Mouse (Mus musculus) T-cell, adult 2 months (primary cell): ENCODE results near the gene Clec12a.
"Not testable (repeated sequence)": the region's sequence is repeated elsewhere in the genome, so short reads cannot be mapped to it uniquely, and the experiment has no call there.

Source experiments
- DNase-seq: peaks from one replicate; pipeline ENCODE4 v3.0.0; 2022; ENCODE audit warnings: low spot score

Gene Clec12a

DNA sequence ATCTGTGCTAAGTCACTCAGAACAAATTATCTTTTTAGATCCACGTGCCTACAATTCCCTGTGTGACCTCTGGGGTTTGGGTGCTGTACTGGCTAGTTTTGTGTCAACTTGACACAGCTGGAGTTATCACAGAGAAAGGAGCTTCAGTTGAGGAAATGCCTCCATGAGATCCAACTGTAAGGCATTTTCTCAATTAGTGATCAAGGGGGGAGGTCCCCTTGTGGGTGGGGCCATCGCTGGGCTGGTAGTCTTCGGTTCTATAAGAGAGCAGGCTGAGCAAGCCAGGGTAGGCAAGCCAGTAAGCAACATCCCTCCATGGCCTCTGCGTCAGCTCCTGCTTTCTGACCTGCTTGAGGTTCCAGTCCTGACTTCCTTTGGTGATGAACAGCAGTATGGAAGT, at the start of gene Clec12a:
Gene Clec12a, plus strand, starts transcription at position 301 of the 400 bp plus-strand sequence.
- DNase-seq = not testable (repeated sequence)

DNA sequence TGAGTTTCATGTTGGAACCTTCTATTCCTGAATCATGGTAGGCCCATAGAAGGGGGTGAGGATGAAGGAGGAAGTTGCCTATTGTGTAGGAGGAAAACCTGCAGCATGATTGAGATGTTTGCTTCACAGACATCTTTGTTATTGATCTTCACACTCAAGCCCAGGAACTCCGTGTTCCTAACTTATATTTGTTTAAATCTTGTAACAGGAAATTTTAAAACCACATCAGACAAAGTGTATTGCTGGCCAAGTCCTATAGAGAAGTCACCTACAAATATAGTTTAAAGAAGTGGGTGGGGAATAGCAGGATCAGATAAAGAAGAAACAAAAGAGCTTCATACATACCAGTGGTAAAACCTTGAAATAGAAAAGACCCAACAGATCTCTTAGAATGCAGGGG, 38.3 kb upstream of the Clec12a start:
- DNase-seq = no peak

DNA sequence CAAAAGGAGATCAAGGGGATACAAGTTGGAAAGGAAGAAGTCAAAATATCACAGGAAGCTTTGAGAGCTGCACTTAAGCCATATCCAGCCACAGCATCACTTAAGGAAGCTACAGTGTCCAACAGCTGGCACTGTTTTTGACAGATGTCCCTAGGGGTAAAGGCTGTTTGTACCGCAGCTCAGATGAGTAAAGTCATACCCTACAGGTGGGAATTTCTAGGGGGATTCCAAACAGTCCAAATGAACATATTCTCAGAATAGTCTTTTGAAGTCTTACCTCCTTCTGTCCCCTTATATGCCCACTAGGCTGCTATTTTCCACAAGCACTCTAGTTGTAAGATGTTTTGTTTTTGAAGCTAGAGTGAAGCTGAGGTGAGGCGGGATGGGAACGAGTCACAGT, 30.0 kb upstream of the Clec12a start:
- DNase-seq = no peak

DNA sequence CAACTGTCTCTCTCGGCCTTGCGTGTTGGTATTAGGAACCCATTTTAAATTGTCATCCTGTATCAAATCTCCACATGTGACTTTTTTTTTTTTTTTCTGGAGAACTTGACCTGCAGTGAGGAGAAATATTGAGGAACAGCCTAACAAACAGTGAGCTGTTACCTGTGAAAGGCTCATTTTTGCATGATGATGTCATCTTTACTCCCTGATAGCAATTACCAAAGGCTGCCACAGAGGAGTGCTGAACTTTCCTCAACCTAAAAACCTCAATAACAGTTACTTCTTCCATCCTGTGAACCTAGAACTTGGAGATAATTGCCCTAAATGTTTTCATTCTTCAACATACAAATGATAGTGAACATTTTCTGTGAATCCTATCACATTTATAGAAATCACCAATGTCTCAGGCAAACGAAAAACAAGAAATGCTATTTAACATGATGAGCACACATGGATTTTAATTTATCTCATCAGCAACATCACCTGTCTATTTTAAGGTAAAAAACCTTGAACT, 27.8 kb upstream of the Clec12a start:
- DNase-seq = no peak

DNA sequence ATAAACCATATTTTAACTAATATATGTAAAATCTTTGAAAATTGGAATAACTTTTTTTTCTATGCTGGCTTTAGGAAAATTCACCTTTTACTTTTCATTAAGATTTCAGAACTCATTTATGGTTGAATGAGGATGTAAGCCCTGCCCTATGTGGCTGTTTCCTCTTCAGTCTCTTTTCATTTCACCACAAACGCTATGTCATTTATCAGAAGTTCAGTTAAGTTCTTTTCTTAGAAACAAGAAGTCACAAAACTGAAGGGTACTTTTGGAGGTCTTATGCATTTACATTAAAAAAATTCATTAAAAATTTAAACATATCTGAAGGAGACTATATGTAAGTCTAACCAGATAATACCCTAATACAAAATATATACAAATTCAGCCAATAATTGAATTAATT, 26.8 kb upstream of the Clec12a start:
- no peak for DNase-seq

DNA sequence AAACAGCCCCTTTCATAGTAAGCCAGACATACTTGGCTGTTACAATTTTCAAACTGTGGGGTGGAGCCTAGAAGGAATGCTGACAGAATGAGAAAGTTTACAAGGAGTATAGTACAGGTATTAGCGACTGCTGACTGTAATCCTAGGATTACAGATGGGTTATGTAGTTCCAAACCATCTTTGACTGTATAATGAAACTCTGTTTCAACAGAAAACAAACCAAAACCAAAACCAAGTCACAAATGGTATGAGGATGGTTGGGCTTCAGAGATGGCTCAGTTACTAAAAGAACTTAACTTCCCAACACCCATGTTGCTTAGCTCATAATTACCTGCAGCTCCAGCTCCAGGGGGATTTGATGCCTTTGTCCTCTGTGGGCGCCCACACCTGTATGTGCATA, 26.0 kb upstream of the Clec12a start:
- no peak for DNase-seq

DNA sequence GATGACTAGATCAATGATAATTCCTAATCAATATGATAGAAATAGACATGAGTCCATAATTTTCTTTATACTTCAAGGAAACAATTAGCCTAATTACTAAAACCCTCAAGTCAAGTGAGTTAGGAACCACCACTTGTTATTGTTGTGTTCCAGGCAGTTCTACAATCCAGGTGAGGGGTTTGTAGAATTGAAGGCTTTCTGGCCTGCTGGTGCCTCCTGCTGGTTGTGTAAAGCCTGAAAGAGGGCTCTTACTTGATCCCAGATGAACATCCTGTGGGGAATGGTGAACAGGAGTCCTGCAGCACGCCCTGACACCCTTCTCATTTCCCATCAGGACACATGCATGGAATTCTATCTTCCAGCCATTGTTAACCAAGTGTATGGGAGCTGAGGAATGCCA, 24.1 kb upstream of the Clec12a start:
- DNase-seq = peak; percentile 39

DNA sequence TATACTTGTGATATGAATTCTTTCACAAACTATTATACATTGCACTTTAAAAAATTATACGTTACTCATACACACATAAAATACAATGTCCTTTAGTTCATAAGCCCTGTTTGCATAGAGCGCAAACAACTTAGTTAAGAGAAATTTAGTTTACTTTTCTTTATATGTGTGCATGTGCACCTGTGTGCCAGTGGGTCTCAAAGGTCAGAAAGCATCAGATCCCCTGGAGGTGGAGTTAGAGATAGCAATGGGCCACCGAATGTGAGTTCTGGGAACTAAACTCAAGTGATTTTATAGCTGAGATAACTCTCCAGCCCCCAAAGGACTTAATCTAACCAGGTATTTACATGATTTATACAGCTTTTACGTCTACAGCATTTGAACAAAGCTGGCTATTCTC, 23.2 kb upstream of the Clec12a start:
- DNase-seq = no peak

DNA sequence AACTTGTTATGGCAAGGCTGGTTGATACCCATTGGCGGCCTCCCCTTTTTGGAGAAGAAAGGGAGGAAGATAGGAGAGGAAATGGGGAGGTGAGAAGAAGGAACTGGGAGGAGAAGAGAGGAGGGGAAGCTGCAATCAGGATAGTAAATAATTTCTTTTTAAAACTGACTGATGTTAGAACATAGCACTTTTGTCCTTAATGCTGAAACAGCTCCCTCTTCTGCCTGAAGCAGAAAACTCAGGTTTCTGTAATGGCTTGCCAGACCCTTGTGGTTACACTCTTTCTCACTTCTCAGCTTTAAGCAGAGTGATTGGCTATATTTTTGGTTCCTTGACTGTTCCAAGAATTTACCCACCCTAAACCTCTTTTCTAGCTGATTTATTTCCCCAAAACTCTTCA, 16.5 kb upstream of the Clec12a start:
- peak; percentile 20 for DNase-seq

DNA sequence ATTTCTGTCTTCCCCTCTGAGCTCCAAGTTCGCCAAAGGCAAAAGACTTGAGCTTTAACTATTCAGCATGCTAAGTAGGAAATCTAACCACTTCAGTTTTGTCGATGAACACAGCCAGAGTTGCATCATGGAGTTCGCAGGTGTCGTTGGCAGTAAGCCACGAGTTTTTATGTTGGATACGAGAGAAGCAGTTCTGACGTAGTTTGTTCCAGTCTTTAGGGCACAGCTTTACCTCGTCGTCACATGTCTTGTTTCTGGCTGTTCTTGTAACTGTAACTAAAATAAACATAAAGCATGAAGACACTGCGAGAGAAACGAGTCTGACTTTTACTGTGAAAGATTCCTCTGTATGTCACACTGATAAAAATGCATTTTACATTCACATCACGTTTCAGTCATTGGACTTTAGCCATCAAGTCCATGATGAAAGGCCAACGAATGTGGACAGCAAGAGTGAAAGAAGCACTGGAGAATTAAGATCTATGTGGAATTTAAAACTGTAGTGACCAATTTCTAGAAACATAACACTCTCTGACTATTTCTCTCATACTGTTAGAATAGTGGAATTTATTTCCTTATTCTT, 15.8 kb upstream of the Clec12a start:
- DNase-seq = peak; percentile 49

DNA sequence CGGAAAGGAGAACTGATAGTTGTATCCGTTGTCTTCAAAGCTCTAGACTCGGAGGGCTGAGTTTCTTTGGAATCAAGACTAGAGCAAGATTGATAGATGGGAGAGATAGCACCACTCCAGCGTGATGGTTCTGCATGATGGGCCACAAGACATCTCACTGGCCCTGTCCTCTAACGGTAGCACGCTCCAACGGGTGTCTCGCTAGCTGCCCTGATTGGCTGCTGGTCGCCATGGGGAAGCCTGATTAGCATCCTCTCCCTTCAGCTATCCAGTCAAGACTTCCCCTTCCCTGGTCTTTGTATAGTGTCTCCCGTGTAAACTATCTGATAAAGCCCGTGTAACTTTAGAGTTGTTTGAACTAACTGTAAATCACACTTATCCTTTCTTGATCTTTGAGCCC, 10.9 kb upstream of the Clec12a start, which contains the start of gene 4922502D21Rik:
Gene 4922502D21Rik, minus strand, starts transcription at position 187 of the 400 bp plus-strand sequence.
- no peak for DNase-seq

DNA sequence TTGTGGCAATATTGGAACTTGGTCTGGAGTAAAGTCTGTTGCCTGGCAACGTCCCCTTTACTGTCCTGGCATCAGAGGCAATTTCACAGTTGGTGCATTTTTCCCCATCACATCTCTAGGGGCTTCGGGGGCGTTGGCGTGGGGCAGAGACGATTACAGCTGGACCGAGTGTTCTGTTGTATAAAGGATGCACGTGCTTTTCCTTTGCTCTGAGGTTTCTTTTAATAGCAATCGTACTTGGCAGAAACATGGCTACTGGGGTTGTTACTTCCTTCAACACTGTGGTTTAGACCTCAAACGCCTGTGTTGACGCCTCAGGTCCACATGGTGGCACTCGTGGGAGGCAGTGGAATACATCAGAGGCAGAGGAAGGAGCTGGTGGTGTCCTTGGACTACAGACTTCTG, 8.8 kb upstream of the Clec12a start:
- DNase-seq = peak; percentile 78

DNA sequence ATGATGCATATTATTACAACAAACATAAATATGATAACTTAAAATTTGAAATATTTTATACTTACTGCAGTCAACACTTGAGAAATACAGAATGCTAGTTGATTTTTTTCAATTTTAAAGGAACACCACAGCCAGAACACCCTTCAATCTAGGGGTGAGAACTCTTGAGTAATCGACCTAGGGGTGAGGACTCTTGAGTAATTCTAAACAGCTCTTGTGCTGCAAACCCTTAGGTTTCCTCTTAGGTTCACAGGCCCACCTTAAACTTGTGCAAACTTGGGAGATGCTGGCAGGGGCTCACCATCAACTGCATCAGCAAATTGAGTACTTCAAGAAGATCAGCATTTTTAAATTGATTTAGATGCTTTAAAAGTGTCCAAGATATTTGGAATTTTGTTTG, 4.7 kb upstream of the Clec12a start:
- DNase-seq = no peak

DNA sequence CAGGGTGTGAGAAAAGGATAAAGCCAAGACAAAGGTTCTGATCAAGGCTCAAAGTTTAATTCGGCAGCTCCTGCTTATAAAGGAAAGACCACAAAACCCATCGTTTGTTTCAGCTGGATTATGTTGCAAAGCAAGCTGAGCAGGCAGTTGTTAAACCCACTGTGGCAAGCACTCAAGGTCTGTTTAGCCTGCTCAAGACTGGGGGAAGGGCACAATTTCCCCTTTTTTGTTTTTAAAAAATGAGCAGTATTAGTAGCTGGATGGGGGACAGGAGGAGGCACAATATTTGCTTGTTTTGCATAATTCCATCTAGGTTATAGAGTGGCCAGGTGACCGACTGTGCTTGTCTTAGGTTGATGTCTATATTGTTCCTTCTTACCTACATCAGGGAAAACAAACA, 1.9 kb downstream of the Clec12a start:
- no peak for DNase-seq

DNA sequence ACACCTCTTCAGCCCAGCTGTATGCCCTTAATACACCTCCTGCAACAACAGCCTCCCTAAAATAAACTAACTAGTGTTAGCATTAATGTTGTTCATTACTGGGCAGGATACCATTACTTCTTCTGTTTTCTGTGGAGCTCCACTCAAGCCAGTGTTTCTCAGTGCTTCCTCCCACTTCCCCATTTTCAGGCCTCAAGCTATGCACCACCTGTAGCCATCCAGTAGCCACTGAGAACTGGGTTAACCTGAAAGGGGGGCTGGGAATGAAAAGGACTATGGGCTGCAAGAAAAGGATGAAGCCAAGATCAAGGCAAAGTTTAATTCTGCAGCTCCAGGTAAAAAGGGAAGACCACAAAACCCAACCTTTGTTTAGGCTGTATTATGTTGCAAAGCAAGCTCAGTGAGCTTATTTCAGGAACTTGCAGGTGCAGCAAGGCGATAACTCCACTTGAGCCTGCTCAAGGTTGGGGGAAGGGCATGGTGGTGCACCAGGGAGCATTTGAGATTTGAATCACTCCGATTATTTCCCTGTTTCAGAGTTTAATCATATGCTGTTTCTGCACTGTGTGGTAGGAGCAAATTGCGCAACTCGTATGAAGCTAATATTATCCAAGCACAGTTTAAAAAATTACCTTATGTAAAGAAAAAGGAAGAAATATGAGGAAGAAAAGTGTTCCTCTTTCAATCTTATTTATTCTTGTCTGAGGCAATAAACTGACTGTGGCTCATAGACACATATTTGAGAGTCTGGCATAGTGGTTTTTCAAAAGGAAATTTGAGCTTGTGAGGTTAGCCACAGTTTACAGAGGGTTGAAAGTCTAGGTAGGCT, 7.2 kb downstream of the Clec12a start:
- no peak for DNase-seq

DNA sequence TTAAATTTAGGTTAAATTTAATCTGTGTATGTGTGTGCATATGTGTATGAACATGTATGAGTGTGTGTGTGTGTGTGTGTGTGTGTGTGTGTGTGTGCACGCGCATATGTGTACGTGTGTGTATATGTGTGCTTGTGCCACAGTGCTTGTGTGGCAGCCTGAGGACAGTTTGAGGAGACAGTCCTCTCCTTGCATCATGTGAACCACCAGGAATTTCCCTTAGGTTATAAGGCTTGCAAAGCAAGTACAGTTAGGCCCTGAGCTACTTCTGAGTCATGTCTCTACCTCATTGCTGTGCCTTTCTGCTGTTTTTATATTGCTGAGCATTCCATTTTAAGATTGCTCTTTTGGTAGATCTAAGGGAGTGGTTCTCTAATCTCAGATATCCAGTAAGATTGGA, 8.6 kb downstream of the Clec12a start:
- DNase-seq = no peak

DNA sequence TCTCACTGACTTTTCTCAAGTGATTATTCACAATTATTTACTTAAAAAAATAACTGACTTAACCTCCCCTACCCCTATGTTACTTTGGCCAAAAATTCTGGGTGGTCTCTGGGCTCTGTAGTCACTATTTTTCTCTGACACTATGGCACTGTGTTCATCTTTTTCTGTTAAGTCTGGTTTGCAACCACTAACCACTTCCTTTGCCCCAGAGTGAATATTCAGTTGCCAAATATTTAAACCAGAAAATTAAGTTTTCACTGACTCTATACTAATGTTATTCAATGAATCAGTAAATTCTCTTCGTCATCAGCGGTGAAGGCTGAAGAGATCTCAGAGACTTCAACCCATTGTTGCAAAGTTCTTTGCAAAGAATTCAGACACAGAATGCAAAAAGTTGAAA, 13.3 kb downstream of the Clec12a start:
- DNase-seq = no peak

DNA sequence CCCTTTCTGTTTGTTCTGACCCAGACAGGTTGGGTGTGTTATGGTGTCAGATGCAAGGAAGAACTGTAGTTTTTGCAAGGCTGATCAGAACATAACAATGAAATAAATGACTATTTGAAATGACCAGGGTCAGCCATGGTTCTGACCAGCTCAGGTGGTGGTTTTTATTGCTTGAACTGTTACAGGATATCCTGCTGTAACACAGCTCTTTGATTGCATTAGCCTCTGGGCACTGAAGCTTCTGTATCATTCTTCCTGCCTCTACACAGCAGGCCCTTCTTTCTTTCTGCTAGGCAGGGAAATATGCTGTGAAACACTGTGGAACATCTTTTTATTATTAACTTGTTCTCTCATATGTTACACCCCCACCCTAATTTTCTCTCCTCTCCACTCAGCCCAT, 13.9 kb downstream of the Clec12a start:
- DNase-seq = no peak

DNA sequence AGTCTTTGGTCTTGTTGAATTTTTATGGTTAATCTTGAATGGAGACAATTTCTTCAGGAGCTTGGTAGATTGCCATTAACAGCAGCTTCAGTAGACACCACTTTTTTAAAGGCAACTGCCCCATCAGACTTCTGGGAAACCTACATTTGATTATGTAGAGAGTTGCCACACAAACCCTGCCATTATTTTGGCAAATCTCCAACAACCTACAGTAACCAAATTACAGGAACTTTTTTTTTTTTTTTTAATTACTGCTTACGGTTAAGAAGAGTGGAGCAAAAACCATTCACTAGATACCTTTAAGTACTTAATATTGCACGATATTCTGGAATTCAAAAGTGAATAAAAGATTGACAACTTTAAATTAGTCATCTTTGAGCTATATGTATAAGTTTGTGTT, 17.0 kb downstream of the Clec12a start:
- no peak for DNase-seq

DNA sequence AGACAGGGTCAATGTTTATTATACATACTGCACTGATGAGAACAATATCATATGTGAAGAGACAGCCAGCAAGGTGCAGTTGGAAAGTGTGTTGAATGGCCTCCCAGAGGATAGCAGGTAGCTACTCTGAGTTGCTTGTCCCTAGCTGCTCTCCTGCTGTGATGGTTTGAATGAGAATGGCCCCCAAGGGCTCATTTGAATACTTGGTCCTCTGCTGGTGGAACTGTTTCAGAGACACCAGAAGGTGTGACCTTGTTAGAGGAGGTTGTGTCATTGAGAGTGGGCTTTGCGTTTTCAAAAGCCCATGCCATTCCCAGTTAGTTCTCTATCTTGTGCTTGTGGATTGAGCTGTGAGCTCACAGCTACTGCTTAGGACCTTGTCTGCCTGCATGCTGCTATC, 21.5 kb downstream of the Clec12a start:
- no peak for DNase-seq

DNA sequence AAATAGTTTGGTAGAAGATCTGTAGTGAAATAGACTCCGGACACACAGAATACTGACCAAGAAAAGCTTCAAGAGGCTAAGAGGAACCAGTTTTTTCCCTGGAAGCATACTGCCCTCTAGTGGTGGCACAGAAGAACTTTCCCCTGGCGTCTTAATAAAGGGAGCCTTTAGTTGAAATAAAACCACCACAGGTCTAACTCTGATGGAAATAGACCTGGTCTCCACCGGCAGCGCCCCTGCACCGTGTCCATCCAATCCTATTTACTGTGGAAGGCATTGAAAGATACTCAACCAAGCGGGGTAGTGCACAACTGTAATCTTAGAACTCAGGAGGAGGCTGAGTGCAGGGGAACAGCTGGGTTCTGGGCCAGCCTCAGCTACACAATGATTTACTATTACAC, 23.5 kb downstream of the Clec12a start:
- DNase-seq = peak; percentile 49

DNA sequence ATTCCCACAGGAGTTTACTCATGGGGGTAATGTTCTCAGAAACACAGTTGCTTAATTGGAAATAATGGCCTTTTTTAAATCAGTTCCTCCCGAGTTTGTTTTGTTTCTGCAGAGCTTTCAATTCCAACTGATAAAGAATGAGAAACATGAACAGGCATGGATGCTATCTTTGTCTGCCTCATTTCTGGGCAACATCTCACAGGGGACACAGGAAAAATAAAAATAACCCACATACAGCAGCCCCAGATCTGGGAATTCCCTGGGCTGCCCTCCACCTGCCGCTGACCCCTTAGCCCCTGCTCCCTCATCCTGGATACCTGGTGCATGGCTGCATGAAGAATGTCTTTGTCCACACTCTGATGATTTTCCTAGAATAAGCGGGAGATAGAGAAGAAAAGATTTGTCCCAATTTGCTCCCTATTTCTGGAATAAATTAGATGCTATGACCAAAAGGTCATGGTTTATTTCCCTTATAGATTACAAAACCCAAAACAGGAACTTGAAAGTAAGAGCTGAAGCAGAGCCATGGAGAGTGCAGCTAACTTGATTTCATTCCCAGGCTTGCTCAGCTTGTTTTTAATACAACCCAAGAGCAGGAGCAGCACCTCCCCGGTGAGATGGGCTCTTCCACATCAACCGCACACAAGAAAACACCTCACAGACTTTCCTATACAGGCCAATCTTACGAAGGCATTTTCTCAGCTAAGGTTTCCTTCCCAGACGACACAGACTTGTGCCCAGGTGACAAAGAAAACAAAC, 27.1 kb downstream of the Clec12a start:
- DNase-seq = no peak

DNA sequence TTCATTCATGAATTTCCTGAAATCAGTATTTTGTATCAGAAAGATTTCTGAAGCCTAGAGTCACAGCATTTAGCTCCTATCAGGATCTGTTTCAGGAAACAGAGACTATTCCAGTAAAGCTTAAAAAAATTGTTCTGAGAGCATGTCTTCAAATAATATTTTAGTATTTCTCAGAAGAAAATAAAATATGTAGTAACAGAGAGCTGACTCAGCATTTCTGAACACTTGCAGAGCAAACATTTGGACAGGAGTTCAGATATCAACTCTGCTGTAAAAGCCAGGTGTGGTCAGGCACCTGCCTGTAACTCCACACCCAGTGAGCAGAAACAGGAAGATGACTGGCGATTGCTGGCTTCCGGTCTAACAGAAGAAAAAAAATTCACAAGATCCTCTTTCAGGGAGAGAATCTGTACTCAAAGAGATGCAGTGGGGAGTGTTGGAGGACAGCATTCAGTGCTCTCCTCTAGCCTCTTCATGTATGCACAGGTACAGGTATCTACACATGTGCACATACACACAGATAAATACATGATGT, 32.5 kb downstream of the Clec12a start:
- DNase-seq = no peak
